Mouse (Mus musculus) liver, embryonic 15.5 days (tissue): ENCODE measurements around the gene Nelfb. TPM values are rescaled to one million over a fixed set of nuclear protein-coding genes. Genes with fewer than 3 reads are reported as not detected.

Experiments
- ATAC-seq: fragments of 200-750 bp; cut with Nextera tagmentation; 2 replicates; pipeline ENCODE4 v1.8.0; 2017; ENCODE audit warnings: moderate number of reproducible peaks, mild to moderate bottlenecking, moderate library complexity; ENCODE audit not compliant: insufficient read depth
- H3K27ac ChIP-seq: fragments of 300-500 bp; sonication (generic); replicated peaks from 2 replicates; pipeline ENCODE4 v1.5.1; 2015; ENCODE audit warnings: mild to moderate bottlenecking, inconsistent platforms
- H3K27me3 ChIP-seq: fragments of 300-500 bp; sonication (generic); 2 replicates; pipeline ENCODE4 v1.6.1; 2015; ENCODE audit warnings: mild to moderate bottlenecking, inconsistent platforms
- H3K36me3 ChIP-seq: fragments of 300-500 bp; sonication (generic); replicated peaks from 2 replicates; pipeline ENCODE4 v1.6.1; 2015; ENCODE audit warnings: moderate library complexity, mild to moderate bottlenecking, inconsistent platforms
- H3K4me1 ChIP-seq: fragments of 300-500 bp; sonication (generic); replicated peaks from 2 replicates; pipeline ENCODE4 v1.6.1; 2015; ENCODE audit warnings: inconsistent platforms
- H3K4me2 ChIP-seq: fragments of 300-500 bp; sonication (generic); 2 replicates; pipeline ENCODE4 v1.6.1; 2015; ENCODE audit warnings: moderate library complexity, mild to moderate bottlenecking, inconsistent platforms
- H3K4me3 ChIP-seq: fragments of 300-500 bp; sonication (generic); replicated peaks from 2 replicates; pipeline ENCODE4 v1.5.1; 2015; ENCODE audit warnings: mild to moderate bottlenecking, inconsistent platforms
- H3K9ac ChIP-seq: fragments of 300-500 bp; sonication (generic); 2 replicates; pipeline ENCODE4 v1.6.1; 2015; ENCODE audit warnings: moderate library complexity, mild to moderate bottlenecking, inconsistent platforms
- H3K9me3 ChIP-seq: fragments of 300-500 bp; sonication (generic); replicated peaks from 2 replicates; pipeline ENCODE4 v1.6.1; 2016; ENCODE audit warnings: inconsistent platforms
- WGBS: fragments of 180-500 bp; shearing (Covaris S2); methylation state at CpG from one replicate; pipeline ENCODE4 v1.1.7; 2015; ENCODE audit warnings: mixed read lengths; ENCODE audit not compliant: insufficient replicate concordance; 5-methylcytosine and 5-hydroxymethylcytosine counted together
- polyA plus RNA-seq: library from polyadenylated mRNA; unstranded; fragments of >200 nt; fragmentation: Nextera tagmentation; extraction: Ambion mirVana; gene quantifications from 2 replicates; pipeline ENCODE4 v1.2.1, GENCODE M21; 2015

Nelfb gene
- polyA plus RNA-seq, 1 experiment from 2014 or later: 35.9 TPM

GRCm38 (mm10) chr2:25175690-25176078 is 35.6 kb downstream of the Nelfb start:
- no peak overlapping the region for H3K9ac ChIP-seq
- H3K9me3 ChIP-seq: no peaks in the 10 kb centered on the region
- 0 out of 2 replicates have a peak overlapping the region, but pooled peaks have one; percentile 26 for H3K4me2 ChIP-seq
- ATAC-seq: no peak
- no peaks in the 10 kb centered on the region for H3K36me3 ChIP-seq
- peaks cover 42% of the 10 kb centered on the region for H3K27me3 ChIP-seq
- H3K4me1 ChIP-seq: peaks cover 66% of the 10 kb centered on the region
- 73% methylated on average over 4 of the region's 4 CpGs for WGBS
- peak overlapping the region; percentile 29; the same call in 1 of the 2 replicates for H3K27ac ChIP-seq
- H3K4me3 ChIP-seq: no peak overlapping the region

GRCm38 (mm10) chr2:25174866-25175689 is 36.2 kb downstream of the Nelfb start:
- H3K9ac ChIP-seq: no peak overlapping the region
- H3K27ac ChIP-seq: peak overlapping the region; percentile 33; the same call in 1 of the 2 replicates
- no peak overlapping the region for H3K4me3 ChIP-seq
- H3K36me3 ChIP-seq: no peaks in the 10 kb centered on the region
- ATAC-seq: peak; percentile 54
- 35% methylated on average over 7 of the region's 7 CpGs for WGBS
- peaks cover 36% of the 10 kb centered on the region for H3K27me3 ChIP-seq
- peaks cover 66% of the 10 kb centered on the region for H3K4me1 ChIP-seq
- peak overlapping the region; percentile 26 for H3K4me2 ChIP-seq
- H3K9me3 ChIP-seq: no peaks in the 10 kb centered on the region

GRCm38 (mm10) chr2:25173821-25174220 is 37.5 kb downstream of the Nelfb start:
- 90% methylated on average over 4 of the region's 4 CpGs for WGBS
- Histone ChIP-seq H3K4me3 (no peak overlapping the region), H3K27me3 (peaks cover 24% of the 10 kb centered on the region), H3K36me3 (no peaks in the 10 kb centered on the region), H3K4me1 (peaks cover 72% of the 10 kb centered on the region), H3K9ac (no peak overlapping the region), H3K4me2 (no peak overlapping the region), H3K9me3 (no peaks in the 10 kb centered on the region), H3K27ac (no peak overlapping the region)
- ATAC-seq: no peak

GRCm38 (mm10) chr2:25172629-25173028 is 38.7 kb downstream of the Nelfb start:
- Histone ChIP-seq H3K9ac (no peak overlapping the region), H3K4me1 (peaks cover 72% of the 10 kb centered on the region), H3K27ac (no peak overlapping the region; the same call in 1 of the 2 replicates), H3K36me3 (no peaks in the 10 kb centered on the region), H3K4me3 (no peak overlapping the region), H3K9me3 (no peaks in the 10 kb centered on the region), H3K4me2 (no peak overlapping the region), H3K27me3 (peaks cover 12% of the 10 kb centered on the region)
- 37% methylated on average over 8 of the region's 8 CpGs for WGBS
- no peak for ATAC-seq

- no peak for ATAC-seq
- Histone ChIP-seq H3K9ac (no peak overlapping the region), H3K4me3 (no peak overlapping the region), H3K36me3 (no peaks in the 10 kb centered on the region), H3K27me3 (peaks cover 5% of the 10 kb centered on the region), H3K9me3 (no peaks in the 10 kb centered on the region), H3K27ac (no peak overlapping the region), H3K4me2 (no peak overlapping the region), H3K4me1 (peaks cover 80% of the 10 kb centered on the region)
- WGBS: 62% methylated on average over 1 of the region's 1 CpGs
These were observed 39.5 kb downstream of the Nelfb start for GRCm38 (mm10) chr2:25171769-25172153.

- Histone ChIP-seq H3K27ac (no peak overlapping the region), H3K4me1 (peaks cover 81% of the 10 kb centered on the region), H3K4me3 (no peak overlapping the region), H3K9me3 (no peaks in the 10 kb centered on the region), H3K9ac (no peak overlapping the region), H3K36me3 (no peaks in the 10 kb centered on the region), H3K4me2 (no peak overlapping the region), H3K27me3 (no peaks in the 10 kb centered on the region)
- WGBS: 83% methylated on average over 6 of the region's 6 CpGs
- no peak for ATAC-seq
These were observed 40.1 kb downstream of the Nelfb start for GRCm38 (mm10) chr2:25171101-25171768.

GRCm38 (mm10) chr2:25170326-25171100 is 40.8 kb downstream of the Nelfb start:
- no peaks in the 10 kb centered on the region for H3K36me3 ChIP-seq
- ATAC-seq: no peak
- H3K27me3 ChIP-seq: no peaks in the 10 kb centered on the region
- no peaks in the 10 kb centered on the region for H3K9me3 ChIP-seq
- H3K4me3 ChIP-seq: no peak overlapping the region
- H3K9ac ChIP-seq: no peak overlapping the region
- no peak overlapping the region for H3K4me2 ChIP-seq
- H3K4me1 ChIP-seq: peaks cover 75% of the 10 kb centered on the region
- 45% methylated on average over 10 of the region's 10 CpGs for WGBS
- H3K27ac ChIP-seq: no peak overlapping the region

GRCm38 (mm10) chr2:25169778-25170177 is 41.5 kb downstream of the Nelfb start:
- no peak for ATAC-seq
- no peaks in the 10 kb centered on the region for H3K9me3 ChIP-seq
- H3K27me3 ChIP-seq: no peaks in the 10 kb centered on the region
- H3K36me3 ChIP-seq: no peaks in the 10 kb centered on the region
- no peak overlapping the region for H3K27ac ChIP-seq
- peaks cover 73% of the 10 kb centered on the region for H3K4me1 ChIP-seq
- WGBS: 42% methylated on average over 5 of the region's 5 CpGs
- H3K9ac ChIP-seq: no peak overlapping the region
- no peak overlapping the region for H3K4me2 ChIP-seq
- H3K4me3 ChIP-seq: no peak overlapping the region

GRCm38 (mm10) chr2:25168665-25168978 is 42.7 kb downstream of the Nelfb start:
- WGBS: 24% methylated on average over 2 of the region's 2 CpGs
- H3K4me2 ChIP-seq: peak overlapping the region; percentile 84
- H3K9me3 ChIP-seq: no peaks in the 10 kb centered on the region
- peak overlapping the region; percentile 56 for H3K4me3 ChIP-seq
- peak overlapping the region; percentile 53; the same call in 1 of the 2 replicates for H3K27ac ChIP-seq
- H3K4me1 ChIP-seq: peaks cover 64% of the 10 kb centered on the region
- H3K36me3 ChIP-seq: no peaks in the 10 kb centered on the region
- H3K9ac ChIP-seq: peak overlapping the region; percentile 52; the same call in 1 of the 2 replicates
- peaks cover 8% of the 10 kb centered on the region; the same call in 1 of the 2 replicates for H3K27me3 ChIP-seq
- no peak for ATAC-seq

GRCm38 (mm10) chr2:25167919-25168664 is 43.2 kb downstream of the Nelfb start:
- peak; percentile 52 for ATAC-seq
- 3% methylated on average over 41 of the region's 41 CpGs for WGBS

More at GRCm38 (mm10) chr2:25167919-25168664, 43.2 kb downstream of the Nelfb start:
- H3K27ac ChIP-seq: peak overlapping the region; percentile 53
- peaks cover 60% of the 10 kb centered on the region for H3K4me1 ChIP-seq
- peak overlapping the region; percentile 84 for H3K4me2 ChIP-seq
- H3K9me3 ChIP-seq: no peaks in the 10 kb centered on the region
- peaks cover 13% of the 10 kb centered on the region; the same call in 1 of the 2 replicates for H3K27me3 ChIP-seq
- peak overlapping the region; percentile 52; the same call in 1 of the 2 replicates for H3K9ac ChIP-seq
- H3K36me3 ChIP-seq: no peaks in the 10 kb centered on the region
- H3K4me3 ChIP-seq: peak overlapping the region; percentile 56
